Mouse (Mus musculus) monocyte, adult 59 days (primary cell): ENCODE data around the gene Abhd14a. TPM values are rescaled to one million over a fixed set of nuclear protein-coding genes. Genes with fewer than 3 reads are reported as not detected.

Experiments used
- total RNA-seq, 2 experiments: library from RNA; stranded (reverse); gene quantifications; one replicate each; pipeline ENCODE4 v1.2.4; 2023

The Abhd14a gene
- total RNA-seq: 1 to 10 TPM in 1 of 2 experiments, under 1 TPM in 1; 0.66 to 3.3 TPM

GRCm38 (mm10) chr9:106447348-106447747 is at the start of gene Abhd14a, which contains the start of gene Abhd14b:
Gene Abhd14a, minus strand, starts transcription at chr9:106447678.
Gene Abhd14b, plus strand, starts transcription at chr9:106447459.

GRCm38 (mm10) chr9:106476924-106477484 is 29.5 kb upstream of the Abhd14a start, which contains the start of gene Parp3:
Gene Parp3, minus strand, starts transcription at chr9:106476949.

GRCm38 (mm10) chr9:106475663-106476001 is 28.2 kb upstream of the Abhd14a start, which contains the start of gene Rrp9:
Gene Rrp9, plus strand, starts transcription at chr9:106475963.

DNA sequence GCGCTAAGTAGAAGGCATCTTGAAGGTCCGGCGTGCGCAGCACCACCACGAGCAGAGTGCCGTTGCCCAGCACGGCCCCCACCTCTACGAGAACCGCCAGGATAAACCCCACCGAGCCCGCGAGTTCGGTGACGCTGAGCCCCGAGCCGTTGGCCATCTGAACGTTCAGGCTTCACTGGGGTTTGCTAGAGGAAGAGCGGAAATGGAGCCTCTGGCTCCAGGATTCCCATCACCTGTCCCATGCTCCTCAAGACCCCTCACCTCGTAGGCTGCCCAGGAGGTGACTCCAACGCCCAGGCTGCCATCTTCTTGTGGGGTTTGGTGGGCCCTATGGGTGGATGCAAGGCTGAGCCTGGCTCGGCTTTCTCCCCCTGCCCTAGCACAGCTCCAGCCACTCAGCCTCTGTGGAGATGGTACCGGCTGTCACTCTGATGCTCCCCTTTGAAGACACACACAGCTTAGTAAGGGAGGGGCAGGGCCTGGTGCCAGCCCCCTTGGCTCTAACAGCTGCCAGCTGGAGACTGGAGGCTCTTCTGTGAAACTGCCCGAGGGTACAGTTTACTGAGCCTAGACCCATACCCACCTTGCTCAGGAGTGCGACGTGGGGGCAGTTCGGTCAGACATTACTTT is 18.2 kb upstream of the Abhd14a start, which contains the start of gene Gpr62:
Gene Gpr62, minus strand, starts transcription at position 368 of the 630 bp plus-strand sequence.

GRCm38 (mm10) chr9:106453271-106454070 is 6.0 kb upstream of the Abhd14a start, which contains the start of gene Pcbp4:
Gene Pcbp4, plus strand, starts transcription at chr9:106453291.

GRCm38 (mm10) chr9:106429221-106430014 is 18.1 kb downstream of the Abhd14a start, which contains the start of gene Rpl29:
Gene Rpl29, plus strand, starts transcription at chr9:106429454.

Other genes with a start within 250 kb of the Abhd14a start
- 10 to 100 TPM; 41.3 to 48.1 TPM for gene Ppm1m, start 247.9 kb downstream of the Abhd14a start, total RNA-seq
- gene Twf2, start 244.6 kb downstream of the Abhd14a start, total RNA-seq: 100 to 1,000 TPM in 1 of 2 experiments, 10 to 100 TPM in 1; 98.6 to 113 TPM
- gene Tlr9, start 225.1 kb downstream of the Abhd14a start, total RNA-seq: 10 to 100 TPM; 86.4 to 96.0 TPM
- gene Alas1, start 199.0 kb downstream of the Abhd14a start, total RNA-seq: 10 to 100 TPM; 67.2 to 76.3 TPM
- 1 to 10 TPM; 2.6 to 2.8 TPM for gene Poc1a, start 166.6 kb downstream of the Abhd14a start, total RNA-seq
- 10 to 100 TPM; 38.7 to 44.6 TPM for gene Dusp7, start 79.0 kb downstream of the Abhd14a start, total RNA-seq
- 100 to 1,000 TPM; 647 to 744 TPM for gene Rpl29, start 18.2 kb downstream of the Abhd14a start, total RNA-seq
- 1 to 10 TPM; 1.6 to 1.7 TPM for gene Acy1, start 9.4 kb downstream of the Abhd14a start, total RNA-seq
- 1 to 10 TPM; 2.5 to 6.6 TPM for gene Abhd14b, start 219 bp downstream of the Abhd14a start, total RNA-seq
- gene Pcbp4, start 5.6 kb upstream of the Abhd14a start, total RNA-seq: 1 to 10 TPM; 1.3 to 2.0 TPM
- under 1 TPM; 0.27 to 0.31 TPM for gene Gpr62, start 18.3 kb upstream of the Abhd14a start, total RNA-seq
- 10 to 100 TPM; 18.4 to 19.8 TPM for gene Rrp9, start 28.3 kb upstream of the Abhd14a start, total RNA-seq
- 10 to 100 TPM; 28.7 to 34.4 TPM for gene Parp3, start 29.3 kb upstream of the Abhd14a start, total RNA-seq
- gene Iqcf1, start 52.3 kb upstream of the Abhd14a start, total RNA-seq: not detected
- gene Iqcf5, start 66.9 kb upstream of the Abhd14a start, total RNA-seq: not detected
- not detected for gene Iqcf3, start 114.0 kb upstream of the Abhd14a start, total RNA-seq
- gene Iqcf4, start 123.3 kb upstream of the Abhd14a start, total RNA-seq: not detected
- not detected for gene Iqcf6, start 178.9 kb upstream of the Abhd14a start, total RNA-seq
- not detected for gene Grm2, start 208.4 kb upstream of the Abhd14a start, total RNA-seq
- gene Tex264, start 238.2 kb upstream of the Abhd14a start, total RNA-seq: 10 to 100 TPM; 33.1 to 36.4 TPM